18 mouse cellular contexts compared by ENCODE assay signal in the genomic region with DNA sequence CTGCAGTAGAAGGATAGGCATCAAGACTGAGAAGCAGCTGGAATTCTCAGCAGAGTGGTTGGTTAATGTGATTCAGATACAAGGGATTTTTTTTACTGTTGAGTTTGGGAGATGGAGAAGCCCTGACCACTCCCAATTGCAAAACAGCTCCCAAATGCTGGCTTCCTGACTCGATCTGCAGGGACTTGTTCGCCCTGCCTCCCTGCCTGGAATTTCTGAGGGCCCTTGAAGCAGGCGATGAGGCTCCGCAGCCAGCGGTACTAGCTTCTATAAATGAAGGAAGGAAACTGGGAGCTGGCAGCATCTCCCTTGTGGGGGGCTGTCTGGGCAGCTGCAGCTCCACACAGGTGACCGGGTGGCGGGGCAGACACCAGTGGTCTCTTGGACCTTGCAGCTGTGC. TPM values are rescaled to one million over a fixed set of nuclear protein-coding genes. Genes with fewer than 3 reads are reported as not detected.
DNase-seq lines count a peak whose midpoint lies in the region; ATAC-seq and TF ChIP-seq lines count a peak whose summit lies in the region.
"Had no signal": no experiment of that assay in that cellular context is flagged by ENCODE, and none has a peak within 500 bp of the region (broad histone marks: within the 10 kb centered on the region; RNA-seq: fewer than 3 reads in every experiment).

No protein-coding gene starts in this region.

- H3K9ac ChIP-seq in hindbrain, embryonic 16.5 days (ENCODE audit: low read depth, low read length): 0 out of 2 replicates have a peak overlapping the region, but pooled peaks have one; percentile 2
- H3K9ac ChIP-seq in hindbrain, embryonic 11.5 days (ENCODE audit: low read depth, low read length): no peak overlapping the region
- H3K9ac ChIP-seq in lung, embryonic 16.5 days (ENCODE audit: low read length): 0 out of 2 replicates have a peak overlapping the region, but pooled peaks have one; percentile 13
- H3K9ac ChIP-seq: hindbrain, embryonic 14.5 days; intestine, embryonic 15.5 days; kidney, embryonic 15.5 days; liver, embryonic 15.5 days had no signal

- no peak for TF ChIP-seq CTCF in E14TG2a.4 (conservative IDR thresholded peaks at IDR 0.05; ENCODE audit: low read length)

- no peaks in the 10 kb centered on the region for H3K9me3 ChIP-seq in hindbrain, embryonic 16.5 days (ENCODE audit: control insufficient read depth, low read length)
- H3K9me3 ChIP-seq in hindbrain, embryonic 11.5 days (ENCODE audit: control insufficient read depth, low read length): no peaks in the 10 kb centered on the region
- no peaks in the 10 kb centered on the region for H3K9me3 ChIP-seq in E14TG2a.4 (ENCODE audit: low read length)
- no peaks in the 10 kb centered on the region for H3K9me3 ChIP-seq in lung, embryonic 16.5 days (ENCODE audit: control insufficient read depth, low read length)
- H3K9me3 ChIP-seq: forebrain, embryonic 10.5 days; intestine, embryonic 15.5 days; kidney, embryonic 15.5 days; liver, embryonic 15.5 days; megakaryocyte, embryonic 14.5 days had no signal

- ATAC-seq in hindbrain, embryonic 16.5 days: no peak
- ATAC-seq in hindbrain, embryonic 11.5 days (ENCODE audit: low FRiP score): no peak
- ATAC-seq in lung, embryonic 16.5 days (ENCODE audit: low read depth): peak; percentile 46

- no peak overlapping the region for H3K4me3 ChIP-seq in hindbrain, embryonic 16.5 days (ENCODE audit: low read length)
- H3K4me3 ChIP-seq in hindbrain, embryonic 11.5 days (ENCODE audit: low read depth, low read length): no peak overlapping the region
- peak overlapping the region; percentile 45 for H3K4me3 ChIP-seq in E14TG2a.4 (replicated peaks; ENCODE audit: low read length)
- no peak overlapping the region for H3K4me3 ChIP-seq in lung, embryonic 16.5 days (ENCODE audit: low read length)
- H3K4me3 ChIP-seq: forebrain, embryonic 10.5 days; intestine, embryonic 15.5 days; kidney, embryonic 15.5 days; liver, embryonic 15.5 days; megakaryocyte, embryonic 14.5 days had no signal

- 68% methylated on average over 7 of the region's 7 CpGs for WGBS in hindbrain, embryonic 16.5 days
- 90% methylated on average over 7 of the region's 7 CpGs for WGBS in hindbrain, embryonic 11.5 days
- WGBS in lung, embryonic 16.5 days: 30% methylated on average over 7 of the region's 7 CpGs

- no peak for DNase-seq in hindbrain, embryonic 11.5 days (ENCODE audit: low spot score)
- DNase-seq in ZHBTc4 (ENCODE audit: low read depth, low spot score): peak; percentile 30
- DNase-seq in left cerebral cortex, postnatal 4 days: no peak
- DNase-seq in gastrocnemius, postnatal 36 days: no peak
- DNase-seq: adrenal gland, postnatal 10 days; cerebellum, adult 9-11 months; heart, postnatal 14 days; retina, postnatal 1 day; right cerebral cortex, postnatal 4 days had no signal

- no peak overlapping the region for H3K4me2 ChIP-seq in hindbrain, embryonic 16.5 days (ENCODE audit: low read length)
- no peak overlapping the region for H3K4me2 ChIP-seq in hindbrain, embryonic 11.5 days (replicated peaks; ENCODE audit: low read depth, low read length)
- no peak overlapping the region for H3K4me2 ChIP-seq in lung, embryonic 16.5 days (ENCODE audit: low read depth, low read length)
- H3K4me2 ChIP-seq: hindbrain, embryonic 14.5 days; intestine, embryonic 15.5 days; kidney, embryonic 15.5 days; liver, embryonic 15.5 days had no signal

- no peaks in the 10 kb centered on the region for H3K36me3 ChIP-seq in hindbrain, embryonic 16.5 days (ENCODE audit: control insufficient read depth, insufficient read depth, low read length)
- H3K36me3 ChIP-seq in hindbrain, embryonic 11.5 days (ENCODE audit: control insufficient read depth, insufficient read depth, low read length): peaks cover 4% of the 10 kb centered on the region; the same call in 1 of the 2 replicates
- peaks cover 93% of the 10 kb centered on the region for H3K36me3 ChIP-seq in E14TG2a.4 (ENCODE audit: insufficient read depth, low read length)
- peaks cover 25% of the 10 kb centered on the region for H3K36me3 ChIP-seq in lung, embryonic 16.5 days (ENCODE audit: control insufficient read depth, insufficient read depth, low read length)

- H3K4me1 ChIP-seq in hindbrain, embryonic 16.5 days (ENCODE audit: control insufficient read depth, insufficient read depth, low read depth, low read length): peaks cover 11% of the 10 kb centered on the region
- H3K4me1 ChIP-seq in hindbrain, embryonic 11.5 days (replicated peaks; ENCODE audit: control insufficient read depth, insufficient read depth, low read length): no peaks in the 10 kb centered on the region; the same call in 1 of the 2 replicates
- H3K4me1 ChIP-seq in E14TG2a.4 (replicated peaks; ENCODE audit: low read depth, low read length): peaks cover 60% of the 10 kb centered on the region
- peaks cover 44% of the 10 kb centered on the region for H3K4me1 ChIP-seq in lung, embryonic 16.5 days (replicated peaks; ENCODE audit: control insufficient read depth, insufficient read depth, low read length)

- no peak overlapping the region for H3K27ac ChIP-seq in hindbrain, embryonic 16.5 days (ENCODE audit: low read depth, low read length)
- no peak overlapping the region for H3K27ac ChIP-seq in hindbrain, embryonic 11.5 days (ENCODE audit: low read depth, low read length)
- H3K27ac ChIP-seq in lung, embryonic 16.5 days (ENCODE audit: low read length): peak overlapping the region; percentile 59
- H3K27ac ChIP-seq: forebrain, embryonic 10.5 days; hindbrain, embryonic 14.5 days; kidney, embryonic 15.5 days; liver, embryonic 15.5 days had no signal

- no peaks in the 10 kb centered on the region for H3K27me3 ChIP-seq in hindbrain, embryonic 16.5 days (replicated peaks; ENCODE audit: control insufficient read depth, insufficient read depth, low read length)
- H3K27me3 ChIP-seq in hindbrain, embryonic 11.5 days (ENCODE audit: control insufficient read depth, insufficient read depth, low read length): no peaks in the 10 kb centered on the region
- H3K27me3 ChIP-seq in E14TG2a.4 (ENCODE audit: insufficient read depth, low read length): no peaks in the 10 kb centered on the region
- no peaks in the 10 kb centered on the region for H3K27me3 ChIP-seq in lung, embryonic 16.5 days (ENCODE audit: control insufficient read depth, insufficient read depth, low read depth, low read length)
- H3K27me3 ChIP-seq: intestine, embryonic 15.5 days; kidney, embryonic 15.5 days; liver, embryonic 15.5 days; megakaryocyte, embryonic 14.5 days had no signal

- intact Hi-C loops in left cerebral cortex, postnatal 4 days (cut with DNase I): no loop called here
- intact Hi-C loops in gastrocnemius, postnatal 36 days (cut with DNase I): no loop called here

RNA-seq across cellular contexts. Expression of a gene that starts 10.5 kb away (rescaled TPM):
- polyA plus RNA-seq in hindbrain, embryonic 16.5 days (2015; fragmentation: Nextera tagmentation; extraction: Ambion mirVana): 7.9 and 10.6 TPM in 2 replicates
- polyA plus RNA-seq in hindbrain, embryonic 11.5 days (2014; fragmentation: Nextera tagmentation; extraction: Ambion mirVana): 37.8 and 38.3 TPM in 2 replicates
- 60.1 and 63.1 TPM in 2 replicates for polyA plus RNA-seq in lung, embryonic 16.5 days (2015; fragmentation: Nextera tagmentation; extraction: Ambion mirVana)
- total RNA-seq in left cerebral cortex, postnatal 4 days (2021): 1 to 10 TPM; 2.7 to 3.3 TPM
- total RNA-seq in gastrocnemius, postnatal 36 days (2021): 1 to 10 TPM; 1.1 to 1.7 TPM

RNA-seq across cellular contexts. Expression of a gene that starts 16.3 kb away (rescaled TPM):
- 13.0 and 13.5 TPM in 2 replicates for polyA plus RNA-seq in hindbrain, embryonic 16.5 days (2015; fragmentation: Nextera tagmentation; extraction: Ambion mirVana)
- 14.8 and 15.4 TPM in 2 replicates for polyA plus RNA-seq in hindbrain, embryonic 11.5 days (2014; fragmentation: Nextera tagmentation; extraction: Ambion mirVana)
- 12.5 and 13.9 TPM in 2 replicates for polyA plus RNA-seq in lung, embryonic 16.5 days (2015; fragmentation: Nextera tagmentation; extraction: Ambion mirVana)
- 10 to 100 TPM; 23.7 to 24.3 TPM for total RNA-seq in left cerebral cortex, postnatal 4 days (2021)
- 1 to 10 TPM; 7.0 to 9.5 TPM for total RNA-seq in gastrocnemius, postnatal 36 days (2021)
